6 mouse cellular contexts compared by ENCODE assay signal in genomic region chr9:64734992-64735391, GRCm38 (mm10). TPM values are rescaled to one million over a fixed set of nuclear protein-coding genes. Genes with fewer than 3 reads are reported as not detected.
DNase-seq lines count a peak whose midpoint lies in the region; ATAC-seq and TF ChIP-seq lines count a peak whose summit lies in the region.
"Not testable (repeated sequence)": the region's sequence is repeated elsewhere in the genome, so short reads cannot be mapped to it uniquely, and the experiment has no call there.

No protein-coding gene starts in this region.

- TF ChIP-seq CTCF in CH12.LX (conservative IDR thresholded peaks at IDR 0.05 in 1 of 2, IDR thresholded peaks at IDR 0.05 in 1 of 2; ENCODE audit: low read depth in 2 of 2, low read length in 2 of 2); embryonic fibroblast, embryonic 13.5 days (IDR thresholded peaks at IDR 0.05; ENCODE audit: borderline replicate concordance, insufficient read depth, low read length); heart, adult 2 months (IDR thresholded peaks at IDR 0.05); heart, postnatal 0 days (IDR thresholded peaks at IDR 0.05; ENCODE audit: low read depth); kidney, postnatal 0 days (IDR thresholded peaks at IDR 0.05; ENCODE audit: low read depth): not testable (repeated sequence)

- not testable (repeated sequence) for H3K36me3 ChIP-seq in CH12.LX (replicated peaks in 1 of 2; ENCODE audit: control insufficient read depth in 1 of 2, insufficient read depth in 1 of 2, low read length in 1 of 2); heart, postnatal 0 days (replicated peaks; ENCODE audit: control insufficient read depth, insufficient read depth, low read length); kidney, postnatal 0 days (ENCODE audit: insufficient read depth, low read length); myocyte (ENCODE audit: control insufficient read depth, insufficient read depth)
- H3K36me3 ChIP-seq in heart, adult 2 months (ENCODE audit: control insufficient read depth, insufficient read depth, low read length): peaks cover 34% of the 10 kb centered on the region

- not testable (repeated sequence) for H3K9me3 ChIP-seq in CH12.LX (replicated peaks; ENCODE audit: low read length); heart, postnatal 0 days (replicated peaks; ENCODE audit: control insufficient read depth, low read length); kidney, postnatal 0 days (replicated peaks; ENCODE audit: low read length)

- dilution Hi-C loops in CH12.LX (cut with MboI; ENCODE audit: extremely low pct_ligation_motif_present, extremely low pct_unique_long_range_greater_than_20kb, low sequenced_read_pairs): not testable (repeated sequence)

- H3K9ac ChIP-seq in CH12.LX (ENCODE audit: insufficient read depth, low read depth); heart, adult 2 months (ENCODE audit: low read depth, low read length); heart, postnatal 0 days (replicated peaks; ENCODE audit: low read depth, low read length); kidney, postnatal 0 days (ENCODE audit: low read depth, low read length): not testable (repeated sequence)

- H3K4me1 ChIP-seq in CH12.LX (ENCODE audit: control insufficient read depth in 1 of 2, insufficient read depth in 2 of 2): peaks cover 4 to 46% of the 10 kb centered on the region in 2 experiments
- not testable (repeated sequence) for H3K4me1 ChIP-seq in embryonic fibroblast, embryonic 13.5 days (ENCODE audit: control insufficient read depth, insufficient read depth, low read length); kidney, postnatal 0 days (replicated peaks; ENCODE audit: insufficient read depth, low read length)
- peaks cover 10% of the 10 kb centered on the region for H3K4me1 ChIP-seq in heart, adult 2 months (ENCODE audit: control insufficient read depth, insufficient read depth, low read length)
- H3K4me1 ChIP-seq in heart, postnatal 0 days (ENCODE audit: control insufficient read depth, insufficient read depth): peaks cover 17% of the 10 kb centered on the region

- ATAC-seq in heart, postnatal 0 days (ENCODE audit: insufficient read depth, low read depth); kidney, postnatal 0 days (replicated peaks; ENCODE audit: low FRiP score, low read depth): not testable (repeated sequence)

- H3ac ChIP-seq in myocyte (ENCODE audit: control insufficient read depth, insufficient read length): not testable (repeated sequence)

- H3K4me3 ChIP-seq in CH12.LX (replicated peaks in 1 of 3; ENCODE audit: low read depth in 2 of 3, low read length in 2 of 3, poor library complexity in 1 of 3); embryonic fibroblast, embryonic 13.5 days (ENCODE audit: insufficient read depth, low read length); heart, adult 2 months; heart, postnatal 0 days (ENCODE audit: low read depth, low read length); kidney, postnatal 0 days (replicated peaks; ENCODE audit: low read depth, low read length); myocyte: not testable (repeated sequence)

- intact Hi-C loops in heart, adult 2 months (cut with DNase I): loop anchor here (5.0 to 10.0 kb wide), 3 partner anchors 77 to 460 kb away; partner anchors contain the start of genes Dennd4a, Dpp8 and Parp16

- not testable (repeated sequence) for H3K4me2 ChIP-seq in CH12.LX (ENCODE audit: insufficient read depth, low read depth, poor library complexity, severe bottlenecking)
- H3K4me2 ChIP-seq in heart, postnatal 0 days (ENCODE audit: low read depth, low read length): peak overlapping the region; percentile 29
- peak overlapping the region; percentile 22; the same call in 1 of the 2 replicates for H3K4me2 ChIP-seq in kidney, postnatal 0 days (ENCODE audit: low read length)
- H3K4me2 ChIP-seq in myocyte (ENCODE audit: low read depth): peak overlapping the region; percentile 36

- TF ChIP-seq POLR2A in CH12.LX (IDR thresholded peaks at IDR 0.05; ENCODE audit: low read depth, low read length); embryonic fibroblast, embryonic 13.5 days (IDR thresholded peaks at IDR 0.05; ENCODE audit: low read depth, low read length); heart, adult 2 months (IDR thresholded peaks at IDR 0.05; ENCODE audit: insufficient read depth, low read depth, low read length); myocyte (IDR thresholded peaks at IDR 0.05; ENCODE audit: insufficient read length, low read depth): not testable (repeated sequence)

- not testable (repeated sequence) for TF ChIP-seq RAD21 in CH12.LX (IDR thresholded peaks at IDR 0.05; ENCODE audit: low read depth, low read length)

- H3K27ac ChIP-seq in CH12.LX (ENCODE audit: insufficient read depth, low read depth); heart, postnatal 0 days (ENCODE audit: low read depth); kidney, postnatal 0 days: not testable (repeated sequence)
- peak overlapping the region; percentile 64 for H3K27ac ChIP-seq in embryonic fibroblast, embryonic 13.5 days (ENCODE audit: insufficient read depth, low read length)
- peak overlapping the region; percentile 18 for H3K27ac ChIP-seq in heart, adult 2 months

- not testable (repeated sequence) for DNase-seq in CH12.LX (ENCODE audit: extremely low read depth); heart, adult 2 months; heart, postnatal 0 days (ENCODE audit: low spot score); kidney, postnatal 0 days (ENCODE audit: low spot score)

- 74% methylated on average over 7 of the region's 7 CpGs for WGBS in heart, adult 2 months
- WGBS in heart, postnatal 0 days: 81% methylated on average over 6 of the region's 7 CpGs
- WGBS in kidney, postnatal 0 days: 89% methylated on average over 6 of the region's 7 CpGs

- in situ Hi-C loops in CH12.LX (cut with MboI; ENCODE audit: low pct_ligation_motif_present, low pct_unique_long_range_greater_than_20kb, low sequenced_read_pairs): not testable (repeated sequence)

- H3K79me2 ChIP-seq in CH12.LX (replicated peaks; ENCODE audit: control insufficient read depth, extremely low read depth, insufficient read depth, poor library complexity, severe bottlenecking) (peaks cover 44% of the 10 kb centered on the region), myocyte (ENCODE audit: control insufficient read depth, insufficient read depth) (peaks cover 59% of the 10 kb centered on the region)
- not testable (repeated sequence) for H3K79me2 ChIP-seq in heart, adult 2 months (replicated peaks; ENCODE audit: control insufficient read depth, insufficient read depth, low read length)

- not testable (repeated sequence) for TF ChIP-seq EP300 in CH12.LX (IDR thresholded peaks at IDR 0.05; ENCODE audit: low read length); heart, adult 2 months (IDR thresholded peaks at IDR 0.05; ENCODE audit: insufficient read depth, low read depth, low read length); heart, postnatal 0 days (IDR thresholded peaks at IDR 0.05; ENCODE audit: low read depth)

- H3K27me3 ChIP-seq in CH12.LX (replicated peaks); heart, adult 2 months (ENCODE audit: control insufficient read depth, insufficient read depth, low read length); heart, postnatal 0 days (ENCODE audit: control insufficient read depth, insufficient read depth, low read length); kidney, postnatal 0 days (ENCODE audit: insufficient read depth, low read length); myocyte (ENCODE audit: control insufficient read depth, insufficient read depth, insufficient read length): not testable (repeated sequence)

TF ChIP-seq in CH12.LX, 34 proteins besides CTCF, POLR2A, EP300 and RAD21:
- peak; percentile 72; the same call in 1 of the 2 replicates for TF ChIP-seq TBP (conservative IDR thresholded peaks at IDR 0.05; ENCODE audit: low read depth, low read length)

RNA-seq across cellular contexts. Expression of gene Rab11a, which starts 2.6 kb away (rescaled TPM):
- 86.0 and 109 TPM in 2 replicates for total RNA-seq in CH12.LX (2012; rRNA removed)
- 168 TPM in 2 replicates for total RNA-seq in CH12.LX (2014; rRNA removed)
- polyA plus RNA-seq in CH12.LX (2012; ENCODE audit: insufficient read length, low read depth): 189 and 193 TPM in 2 replicates
- polyA plus RNA-seq in embryonic fibroblast, embryonic 13.5 days (2011; ENCODE audit: insufficient read length, low read depth, missing spikeins): 318 and 370 TPM in 2 replicates
- total RNA-seq in heart, adult 2 months (2021): 100 to 1,000 TPM; 154 to 162 TPM
- polyA plus RNA-seq in heart, adult 2 months (2012; rRNA removed): 79.0 and 140 TPM in 2 replicates
- total RNA-seq in heart, postnatal 0 days (2014; rRNA removed; ENCODE audit: low replicate concordance): 101 and 180 TPM in 2 replicates
- polyA plus RNA-seq in heart, postnatal 0 days (2015; fragmentation: Nextera tagmentation; extraction: Ambion mirVana): 424 and 438 TPM in 2 replicates
- 1,132 and 1,149 TPM in 2 replicates for polyA plus RNA-seq in kidney, postnatal 0 days (2015; fragmentation: Nextera tagmentation; extraction: Ambion mirVana)
- polyA plus RNA-seq in myocyte (2012; fragmentation: generic; extraction: Trizol): 150 TPM
